In genomic region chr10:105523405-105524088, GRCm38 (mm10) we compare ENCODE assay signal across 9 mouse cellular contexts. TPM values are rescaled to one million over a fixed set of nuclear protein-coding genes. Genes with fewer than 3 reads are reported as not detected.
DNase-seq lines count a peak whose midpoint lies in the region; ATAC-seq lines count a peak whose summit lies in the region.
"Had no signal": no experiment of that assay in that cellular context is flagged by ENCODE, and none has a peak within 500 bp of the region (broad histone marks: within the 10 kb centered on the region; RNA-seq: fewer than 3 reads in every experiment).

No protein-coding gene starts in this region.

- no peak for DNase-seq in kidney, postnatal 25 days
- DNase-seq in urinary bladder, postnatal 36 days (ENCODE audit: low spot score in 2 of 2), result peak; percentile 16 to 17
- DNase-seq in urinary bladder, postnatal 4 days (ENCODE audit: low spot score in 2 of 2), result no peak
- DNase-seq in gastrocnemius, adult 8-10 months (ENCODE audit: low spot score in 2 of 2), result no peak
- no peak for DNase-seq in spleen, postnatal 10 days (ENCODE audit: low spot score in 2 of 2)
- DNase-seq: cerebellum, adult 2 months had no signal

- H3K4me1 ChIP-seq in kidney, embryonic 16.5 days (ENCODE audit: insufficient read depth, low read length), result peaks cover 24% of the 10 kb centered on the region
- peaks cover 14% of the 10 kb centered on the region for H3K4me1 ChIP-seq in intestine, embryonic 16.5 days (ENCODE audit: control insufficient read depth, insufficient read depth, low read length)

- H3K9me3 ChIP-seq in kidney, embryonic 16.5 days (ENCODE audit: low read length), result no peaks in the 10 kb centered on the region
- H3K9me3 ChIP-seq in intestine, embryonic 16.5 days (ENCODE audit: control insufficient read depth, low read length), result no peaks in the 10 kb centered on the region

- H3K4me2 ChIP-seq in kidney, embryonic 16.5 days (replicated peaks; ENCODE audit: low read depth, low read length), result peak overlapping the region; percentile 1; the same call in 1 of the 2 replicates
- H3K4me2 ChIP-seq in intestine, embryonic 16.5 days (ENCODE audit: low read depth, low read length), result peak overlapping the region; percentile 35

- no peak overlapping the region for H3K4me3 ChIP-seq in kidney, embryonic 16.5 days (ENCODE audit: low read length)
- H3K4me3 ChIP-seq in intestine, embryonic 16.5 days (ENCODE audit: low read length), result peak overlapping the region; percentile 3; the same call in 1 of the 2 replicates
- H3K4me3 ChIP-seq: myocyte had no signal

- 0 out of 2 replicates have a peak overlapping the region, but pooled peaks have one; percentile 2 for H3K9ac ChIP-seq in kidney, embryonic 16.5 days (replicated peaks; ENCODE audit: low read length)
- H3K9ac ChIP-seq in intestine, embryonic 16.5 days (ENCODE audit: low read depth, low read length), result no peak overlapping the region

- no peaks in the 10 kb centered on the region for H3K27me3 ChIP-seq in kidney, embryonic 16.5 days (ENCODE audit: insufficient read depth, low read length)
- no peaks in the 10 kb centered on the region for H3K27me3 ChIP-seq in intestine, embryonic 16.5 days (replicated peaks; ENCODE audit: control insufficient read depth, insufficient read depth, low read length)

- H3K36me3 ChIP-seq in kidney, embryonic 16.5 days (ENCODE audit: insufficient read depth, low read length), result no peaks in the 10 kb centered on the region
- H3K36me3 ChIP-seq in intestine, embryonic 16.5 days (ENCODE audit: control insufficient read depth, insufficient read depth, low read length), result no peaks in the 10 kb centered on the region

- peak overlapping the region; percentile 18; the same call in 1 of the 2 replicates for H3K27ac ChIP-seq in kidney, embryonic 16.5 days (ENCODE audit: low read length)
- peak overlapping the region; percentile 62 for H3K27ac ChIP-seq in intestine, embryonic 16.5 days (ENCODE audit: low read length)

- WGBS in kidney, embryonic 16.5 days, result 24% methylated on average over 8 of the region's 8 CpGs
- WGBS in intestine, embryonic 16.5 days, result 22% methylated on average over 8 of the region's 8 CpGs

- ATAC-seq in kidney, embryonic 16.5 days (ENCODE audit: low FRiP score, low TSS enrichment), result peak; percentile 46
- ATAC-seq in intestine, embryonic 16.5 days, result peak; percentile 92

RNA-seq across cellular contexts. Expression of gene Tmtc2, which starts 50.7 kb away (rescaled TPM):
- 7.8 and 8.8 TPM in 2 replicates for polyA plus RNA-seq in kidney, embryonic 16.5 days (2015; fragmentation: Nextera tagmentation; extraction: Ambion mirVana)
- polyA plus RNA-seq in intestine, embryonic 16.5 days (2015; fragmentation: Nextera tagmentation; extraction: Ambion mirVana), result 5.4 and 5.8 TPM in 2 replicates
- total RNA-seq in gastrocnemius, adult 8-10 months (2022), result 1 to 10 TPM in 1 of 4 experiments, under 1 TPM in 3; 0.77 to 1.2 (median 0.95) TPM

Comparison
In these comparisons a context has a peak if more than half of its experiments do, and no peak if none do; other contexts are left out.
1. DNase-seq: peak in urinary bladder, postnatal 36 days (2 of 2); none in kidney, postnatal 25 days (0 of 2), urinary bladder, postnatal 4 days (0 of 2), gastrocnemius, adult 8-10 months (0 of 2) and spleen, postnatal 10 days (0 of 2).